Mouse (Mus musculus) liver, embryonic 18 days (tissue): ENCODE measurements around the gene Hist1h2an. TPM values are rescaled to one million over a fixed set of nuclear protein-coding genes. Genes with fewer than 3 reads are reported as not detected.

ENCODE experiments used
- polyA plus RNA-seq: library from polyadenylated mRNA; depleted of rRNA; stranded (reverse); fragments of >200 nt; gene quantifications from 2 replicates; pipeline ENCODE4 v1.2.3, GENCODE M21; 2012; rRNA removed

Gene Hist1h2an
- polyA plus RNA-seq, result 3.5 and 4.0 TPM in 2 replicates

DNA sequence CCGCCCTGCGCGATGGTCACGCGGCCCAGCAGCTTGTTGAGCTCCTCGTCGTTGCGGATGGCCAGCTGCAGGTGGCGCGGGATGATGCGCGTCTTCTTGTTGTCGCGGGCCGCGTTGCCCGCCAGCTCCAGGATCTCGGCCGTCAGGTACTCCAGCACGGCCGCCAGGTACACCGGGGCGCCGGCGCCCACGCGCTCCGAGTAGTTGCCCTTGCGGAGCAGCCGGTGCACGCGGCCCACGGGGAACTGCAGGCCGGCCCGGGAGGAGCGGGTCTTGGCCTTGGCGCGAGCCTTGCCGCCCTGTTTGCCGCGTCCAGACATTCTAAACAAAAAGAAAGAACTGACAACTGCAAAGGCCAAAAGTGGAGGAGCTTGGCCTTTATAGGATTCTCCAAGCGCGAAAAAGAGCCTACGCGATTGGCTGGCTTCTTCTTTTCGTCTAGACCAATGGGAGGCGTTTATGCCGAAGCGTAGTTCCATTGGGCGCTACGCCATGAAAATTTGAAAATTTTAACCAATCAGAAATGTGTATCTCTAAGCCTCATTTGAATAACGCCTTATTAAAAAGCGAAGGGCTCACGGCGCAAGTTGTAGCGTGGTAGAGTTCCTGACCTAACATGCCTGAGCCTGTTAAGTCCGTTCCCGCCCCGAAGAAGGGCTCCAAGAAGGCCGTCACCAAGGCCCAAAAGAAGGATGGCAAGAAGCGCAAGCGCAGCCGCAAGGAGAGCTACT is at the start of gene Hist1h2an, which contains the start of gene Hist1h2bp:
Hist1h2an (minus strand) TSS at position 320 of the 731 bp plus-strand sequence.
Hist1h2bp (plus strand) TSS at position 563 of the 731 bp plus-strand sequence.

DNA sequence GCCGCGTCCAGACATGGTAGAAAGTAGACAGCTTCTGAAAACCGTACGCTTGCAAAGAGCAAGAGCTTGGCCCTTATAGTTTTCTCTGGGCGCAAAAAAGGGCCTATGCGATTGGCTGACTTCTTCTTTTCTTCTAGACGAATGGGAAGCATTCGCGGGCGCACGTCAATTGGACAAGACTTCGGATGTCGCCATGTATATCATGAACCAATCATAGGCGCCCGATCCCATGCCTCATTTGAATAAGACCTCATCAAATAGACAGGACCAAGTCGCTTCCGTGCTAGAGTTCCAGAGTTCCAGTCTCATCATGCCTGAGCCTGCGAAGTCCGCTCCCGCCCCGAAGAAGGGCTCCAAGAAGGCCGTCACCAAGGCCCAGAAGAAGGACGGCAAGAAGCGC is 46.4 kb upstream of the Hist1h2an start, which contains the start of the genes Hist1h2ap and Hist1h2br:
Hist1h2ap (minus strand) TSS at position 47 of the 400 bp plus-strand sequence.
Hist1h2br (plus strand) TSS at position 283 of the 400 bp plus-strand sequence.

DNA sequence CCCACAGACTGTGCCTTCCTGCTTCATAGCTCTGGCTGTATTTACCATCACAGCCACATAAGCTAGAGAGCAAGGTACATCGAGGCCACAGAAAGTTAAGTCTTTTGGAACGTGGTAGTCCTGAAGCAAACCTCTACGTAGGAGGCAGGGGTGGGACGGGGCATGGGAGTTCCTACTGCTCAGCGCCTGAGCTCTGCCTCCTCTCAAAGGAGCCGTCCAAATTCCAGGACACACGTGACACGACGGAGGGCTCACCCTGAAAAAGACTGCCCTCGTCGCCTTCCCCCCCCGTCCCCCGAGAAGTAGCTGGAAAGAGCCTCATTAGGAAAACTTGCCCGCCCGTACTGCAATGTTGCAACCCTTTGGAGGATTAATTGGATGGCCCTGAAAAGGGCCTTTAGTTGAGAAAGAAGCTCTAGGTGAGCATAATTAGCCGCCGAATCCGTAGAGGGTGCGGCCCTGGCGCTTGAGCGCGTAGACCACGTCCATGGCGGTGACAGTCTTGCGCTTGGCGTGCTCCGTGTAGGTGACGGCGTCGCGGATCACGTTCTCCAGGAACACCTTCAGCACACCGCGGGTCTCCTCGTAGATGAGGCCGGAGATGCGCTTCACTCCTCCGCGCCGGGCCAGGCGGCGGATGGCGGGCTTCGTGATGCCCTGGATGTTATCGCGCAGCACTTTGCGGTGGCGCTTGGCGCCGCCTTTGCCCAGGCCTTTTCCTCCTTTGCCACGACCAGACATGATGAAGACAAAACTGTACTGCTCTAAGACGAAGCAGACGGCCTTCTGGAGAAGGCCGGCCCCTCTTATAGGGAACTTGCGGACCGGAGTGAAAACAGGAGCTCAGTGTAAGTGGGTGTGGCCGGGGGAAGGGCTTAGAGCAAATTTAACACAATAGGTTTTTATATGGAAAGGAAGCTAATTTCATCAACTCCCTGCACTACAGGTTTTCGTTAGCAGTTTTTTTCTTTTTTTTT is 44.7 kb upstream of the Hist1h2an start, which contains the start of gene Hist1h4n:
Hist1h4n (minus strand) TSS at position 779 of the 977 bp plus-strand sequence.

DNA sequence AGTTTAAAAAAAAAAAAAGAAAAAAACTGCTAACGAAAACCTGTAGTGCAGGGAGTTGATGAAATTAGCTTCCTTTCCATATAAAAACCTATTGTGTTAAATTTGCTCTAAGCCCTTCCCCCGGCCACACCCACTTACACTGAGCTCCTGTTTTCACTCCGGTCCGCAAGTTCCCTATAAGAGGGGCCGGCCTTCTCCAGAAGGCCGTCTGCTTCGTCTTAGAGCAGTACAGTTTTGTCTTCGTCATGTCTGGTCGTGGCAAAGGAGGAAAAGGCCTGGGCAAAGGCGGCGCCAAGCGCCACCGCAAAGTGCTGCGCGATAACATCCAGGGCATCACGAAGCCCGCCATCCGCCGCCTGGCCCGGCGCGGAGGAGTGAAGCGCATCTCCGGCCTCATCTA is 24.5 kb upstream of the Hist1h2an start, which contains the start of gene Hist1h4m:
Hist1h4m (plus strand) TSS at position 208 of the 400 bp plus-strand sequence.

DNA sequence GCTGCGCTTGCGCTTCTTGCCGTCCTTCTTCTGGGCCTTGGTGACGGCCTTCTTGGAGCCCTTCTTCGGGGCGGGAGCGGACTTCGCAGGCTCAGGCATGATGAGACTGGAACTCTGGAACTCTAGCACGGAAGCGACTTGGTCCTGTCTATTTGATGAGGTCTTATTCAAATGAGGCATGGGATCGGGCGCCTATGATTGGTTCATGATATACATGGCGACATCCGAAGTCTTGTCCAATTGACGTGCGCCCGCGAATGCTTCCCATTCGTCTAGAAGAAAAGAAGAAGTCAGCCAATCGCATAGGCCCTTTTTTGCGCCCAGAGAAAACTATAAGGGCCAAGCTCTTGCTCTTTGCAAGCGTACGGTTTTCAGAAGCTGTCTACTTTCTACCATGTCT is 23.1 kb upstream of the Hist1h2an start, which contains the start of the genes Hist1h2bq and Hist1h2ao:
Hist1h2bq (minus strand) TSS at position 125 of the 400 bp plus-strand sequence.
Hist1h2ao (plus strand) TSS at position 393 of the 400 bp plus-strand sequence.

DNA sequence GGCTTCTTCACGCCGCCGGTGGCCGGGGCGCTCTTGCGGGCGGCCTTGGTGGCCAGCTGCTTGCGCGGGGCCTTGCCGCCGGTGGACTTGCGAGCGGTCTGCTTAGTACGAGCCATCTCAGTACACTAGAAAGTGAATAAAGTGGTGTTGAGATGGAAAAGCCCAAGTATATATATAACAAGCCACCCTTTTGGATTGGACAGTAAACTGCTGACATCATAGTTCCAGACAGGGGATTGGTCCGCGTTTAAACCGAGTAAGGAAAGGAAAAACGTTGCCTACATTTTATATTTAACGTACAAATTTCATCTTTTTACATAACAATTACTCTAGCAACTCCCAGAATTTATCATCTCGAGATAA is 3.8 kb downstream of the Hist1h2an start, which contains the start of gene Hist1h3i:
Hist1h3i (minus strand) TSS at position 116 of the 363 bp plus-strand sequence.

DNA sequence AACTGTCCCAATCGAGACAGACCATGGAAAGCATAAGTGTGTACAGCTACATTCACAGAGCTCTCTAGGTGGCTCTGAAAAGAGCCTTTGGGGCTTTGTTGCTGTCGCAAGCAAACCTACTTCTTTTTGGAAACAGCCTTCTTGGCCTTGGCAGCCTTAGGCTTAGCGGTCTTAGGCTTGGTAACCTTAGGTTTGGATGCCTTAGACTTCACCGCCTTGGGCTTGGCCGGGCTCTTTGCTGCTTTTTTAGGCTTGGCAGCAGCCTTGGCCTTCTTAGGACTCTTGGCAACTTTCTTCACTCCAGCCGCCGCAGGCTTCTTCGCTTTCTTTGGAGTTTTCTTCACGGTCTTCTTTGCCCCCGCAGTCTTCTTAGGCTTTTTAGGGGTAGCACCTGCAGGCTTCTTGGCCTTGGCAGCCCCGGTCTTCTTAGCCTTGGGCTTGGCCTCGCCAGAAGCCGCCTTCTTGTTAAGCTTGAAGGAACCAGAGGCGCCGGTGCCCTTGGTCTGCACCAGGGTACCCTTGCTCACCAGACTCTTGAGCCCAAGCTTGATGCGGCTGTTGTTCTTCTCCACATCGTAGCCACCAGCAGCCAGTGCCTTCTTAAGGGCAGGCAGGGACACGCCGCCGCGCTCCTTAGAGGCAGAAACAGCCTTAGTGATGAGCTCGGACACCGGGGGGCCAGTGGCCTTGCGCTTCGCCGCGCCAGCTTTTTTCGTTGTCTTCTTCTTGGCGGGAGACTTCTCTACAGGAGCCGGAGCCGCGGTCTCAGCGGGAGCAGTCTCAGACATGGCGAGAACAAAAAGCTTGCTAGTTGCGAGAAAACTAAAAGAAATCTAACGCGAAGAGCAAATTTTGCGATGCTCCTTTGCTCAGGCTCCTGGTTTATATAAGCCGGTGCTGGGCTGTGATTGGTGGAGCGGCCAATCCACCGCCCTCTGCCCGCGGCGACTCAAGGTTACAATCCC is 7.0 kb downstream of the Hist1h2an start, which contains the start of gene Hist1h1b:
Hist1h1b (minus strand) TSS at position 859 of the 965 bp plus-strand sequence.

DNA sequence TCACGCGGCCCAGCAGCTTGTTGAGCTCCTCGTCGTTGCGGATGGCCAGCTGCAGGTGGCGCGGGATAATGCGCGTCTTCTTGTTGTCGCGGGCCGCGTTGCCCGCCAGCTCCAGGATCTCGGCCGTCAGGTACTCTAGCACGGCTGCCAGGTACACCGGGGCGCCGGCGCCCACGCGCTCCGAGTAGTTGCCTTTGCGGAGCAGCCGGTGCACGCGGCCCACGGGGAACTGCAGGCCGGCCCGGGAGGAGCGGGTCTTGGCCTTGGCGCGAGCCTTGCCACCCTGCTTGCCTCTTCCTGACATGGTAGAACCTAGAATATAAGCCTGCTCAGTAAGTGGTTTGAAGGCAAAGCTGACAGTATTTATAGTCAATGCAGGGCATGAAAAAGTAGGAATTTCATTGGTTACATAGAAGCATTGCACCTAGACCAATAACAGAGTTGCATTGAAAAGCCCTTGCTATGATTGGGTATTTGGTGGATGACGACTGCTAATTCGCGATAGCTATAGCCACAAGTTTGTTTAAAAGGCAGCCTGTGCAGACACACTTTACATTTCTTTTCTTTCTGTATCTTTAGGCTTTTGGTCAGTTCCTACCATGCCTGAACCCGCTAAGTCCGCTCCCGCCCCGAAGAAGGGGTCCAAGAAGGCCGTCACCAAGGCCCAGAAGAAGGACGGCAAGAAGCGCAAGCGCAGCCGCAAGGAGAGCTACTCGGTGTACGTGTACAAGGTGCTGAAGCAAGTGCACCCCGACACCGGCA is 33.3 kb downstream of the Hist1h2an start, which contains the start of the genes Hist1h2ak and Hist1h2bn:
Hist1h2ak (minus strand) TSS at position 304 of the 762 bp plus-strand sequence.
Hist1h2bn (plus strand) TSS at position 600 of the 762 bp plus-strand sequence.

DNA sequence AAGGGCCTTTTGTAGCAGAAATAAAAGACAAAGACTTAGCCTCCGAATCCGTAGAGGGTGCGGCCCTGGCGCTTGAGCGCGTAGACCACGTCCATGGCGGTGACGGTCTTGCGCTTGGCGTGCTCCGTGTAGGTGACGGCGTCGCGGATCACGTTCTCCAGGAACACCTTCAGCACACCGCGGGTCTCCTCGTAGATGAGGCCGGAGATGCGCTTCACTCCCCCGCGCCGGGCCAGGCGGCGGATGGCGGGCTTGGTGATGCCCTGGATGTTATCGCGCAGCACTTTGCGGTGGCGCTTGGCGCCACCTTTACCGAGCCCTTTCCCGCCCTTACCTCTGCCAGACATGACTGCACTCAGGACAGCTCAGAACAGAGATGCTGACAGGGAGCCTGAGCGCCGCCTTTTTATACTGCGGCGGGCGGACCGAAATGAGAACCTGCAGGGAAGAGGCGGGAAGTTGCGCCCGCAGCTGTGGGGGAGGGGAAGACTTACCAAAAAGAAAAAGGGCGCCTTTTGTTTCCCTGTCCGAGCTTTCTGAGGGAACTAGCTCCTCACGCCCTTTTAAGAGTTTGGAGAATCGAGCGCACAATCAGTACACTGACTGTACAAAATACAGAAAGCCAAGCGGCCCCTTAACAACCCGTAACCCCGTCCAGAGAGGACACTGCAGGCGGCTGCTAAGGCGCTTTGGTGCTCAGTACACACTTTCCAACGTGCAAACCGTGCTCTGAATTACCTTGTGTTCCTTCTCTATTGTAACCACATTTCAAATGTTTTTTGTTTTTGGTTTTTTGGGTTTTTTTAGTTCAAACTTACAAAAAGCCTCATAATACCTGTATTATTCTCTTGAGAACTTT is 36.6 kb downstream of the Hist1h2an start, which contains the start of gene Hist1h4k:
Hist1h4k (minus strand) TSS at position 347 of the 859 bp plus-strand sequence.

Other genes starting within 250 kb of the Hist1h2an start
- not detected in 2 replicates for gene Olfr1366, start 244.4 kb downstream of the Hist1h2an start, polyA plus RNA-seq
- gene Olfr1535, start 227.3 kb downstream of the Hist1h2an start, polyA plus RNA-seq, result not detected in 2 replicates
- gene Olfr1364, start 205.5 kb downstream of the Hist1h2an start, polyA plus RNA-seq, result not detected in 2 replicates
- gene Olfr1362, start 173.2 kb downstream of the Hist1h2an start, polyA plus RNA-seq, result not detected in 2 replicates
- not detected in 2 replicates for gene Olfr11, start 144.7 kb downstream of the Hist1h2an start, polyA plus RNA-seq
- gene Olfr1361, start 123.8 kb downstream of the Hist1h2an start, polyA plus RNA-seq, result not detected in 2 replicates
- not detected in 2 replicates for gene Olfr1360, start 109.8 kb downstream of the Hist1h2an start, polyA plus RNA-seq
- gene Olfr1359, start 89.1 kb downstream of the Hist1h2an start, polyA plus RNA-seq, result not detected in 2 replicates
- 5.9 and 7.6 TPM in 2 replicates for gene Hist1h2bl, start 71.1 kb downstream of the Hist1h2an start, polyA plus RNA-seq
- gene Hist1h2ai, start 70.8 kb downstream of the Hist1h2an start, polyA plus RNA-seq, result 1.9 and 2.8 TPM in 2 replicates
- 11.5 and 11.6 TPM in 2 replicates for gene Hist1h3h, start 69.6 kb downstream of the Hist1h2an start, polyA plus RNA-seq
- gene Hist1h2bm, start 65.2 kb downstream of the Hist1h2an start, polyA plus RNA-seq, result 4.9 and 7.3 TPM in 2 replicates
- 9.1 and 9.2 TPM in 2 replicates for gene Hist1h4j, start 52.2 kb downstream of the Hist1h2an start, polyA plus RNA-seq
- 14.1 and 22.0 TPM in 2 replicates for gene Hist1h4k, start 36.7 kb downstream of the Hist1h2an start, polyA plus RNA-seq
- gene Hist1h2ak, start 33.4 kb downstream of the Hist1h2an start, polyA plus RNA-seq, result 17.2 and 18.2 TPM in 2 replicates
- 10.0 and 14.8 TPM in 2 replicates for gene Hist1h2bn, start 33.1 kb downstream of the Hist1h2an start, polyA plus RNA-seq
- 3.8 and 4.1 TPM in 2 replicates for gene Hist1h1b, start 6.6 kb downstream of the Hist1h2an start, polyA plus RNA-seq
- gene Hist1h3i, start 3.8 kb downstream of the Hist1h2an start, polyA plus RNA-seq, result 13.4 and 17.5 TPM in 2 replicates
- 1.2 and 2.5 TPM in 2 replicates for gene Hist1h2bp, start 243 bp upstream of the Hist1h2an start, polyA plus RNA-seq
- 3.5 and 6.3 TPM in 2 replicates for gene Hist1h2bq, start 23.0 kb upstream of the Hist1h2an start, polyA plus RNA-seq
- not detected in 2 replicates for gene Hist1h2ao, start 23.2 kb upstream of the Hist1h2an start, polyA plus RNA-seq
- not detected in 2 replicates for gene Hist1h4m, start 24.5 kb upstream of the Hist1h2an start, polyA plus RNA-seq
- gene Hist1h4n, start 45.0 kb upstream of the Hist1h2an start, polyA plus RNA-seq, result 19.1 and 27.0 TPM in 2 replicates
- 35.2 and 36.1 TPM in 2 replicates for gene Hist1h2ap, start 46.3 kb upstream of the Hist1h2an start, polyA plus RNA-seq
- gene Hist1h2br, start 46.5 kb upstream of the Hist1h2an start, polyA plus RNA-seq, result 2.2 and 6.7 TPM in 2 replicates
- 0.38 and 0.39 TPM in 2 replicates for gene Zfp184, start 157.9 kb upstream of the Hist1h2an start, polyA plus RNA-seq
- not detected in 2 replicates for gene Pom121l2, start 194.0 kb upstream of the Hist1h2an start, polyA plus RNA-seq
- gene Prss16, start 222.5 kb upstream of the Hist1h2an start, polyA plus RNA-seq, result 1.2 and 1.3 TPM in 2 replicates
- gene Hist1h2ah, start 248.3 kb upstream of the Hist1h2an start, polyA plus RNA-seq, result 3.6 and 4.4 TPM in 2 replicates
- 6.7 and 11.4 TPM in 2 replicates for gene Hist1h2bk, start 248.7 kb upstream of the Hist1h2an start, polyA plus RNA-seq